Mouse (Mus musculus): ENCODE measurements around the gene Pde5a. TPM values are rescaled to one million over a fixed set of nuclear protein-coding genes. Genes with fewer than 3 reads are reported as not detected.

The Pde5a gene
- polyA plus RNA-seq, 1 experiment from 2014 or later = 1.9 TPM

DNA sequence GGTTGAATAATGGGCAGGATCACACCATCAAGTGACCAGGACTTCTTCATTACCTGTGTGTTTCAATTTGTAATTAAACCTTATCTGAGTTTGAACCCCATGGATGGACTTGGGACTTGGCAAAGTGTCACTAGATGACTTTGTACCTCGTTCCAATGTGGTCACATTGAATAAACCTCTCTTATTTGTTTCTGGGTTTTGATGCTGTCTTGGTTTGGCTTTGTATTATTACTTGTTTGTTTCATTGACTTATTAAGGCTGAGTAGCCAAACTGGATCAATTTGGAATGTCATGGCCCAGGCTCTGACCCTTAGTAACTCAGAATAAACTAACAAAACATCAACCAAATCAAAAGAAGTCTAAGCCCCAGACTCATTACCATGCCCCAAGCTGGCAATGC lies 142.8 kb downstream of the Pde5a start:
- WGBS = 95% methylated on average over 1 of the region's 1 CpGs
- no peaks in the 10 kb centered on the region for H3K36me3 ChIP-seq (replicated peaks)
- H3K27me3 ChIP-seq (replicated peaks) = no peaks in the 10 kb centered on the region
- H3K9me3 ChIP-seq = no peaks in the 10 kb centered on the region
- H3K4me3 ChIP-seq = no peak overlapping the region
- no peak overlapping the region for H3K27ac ChIP-seq
- no peaks in the 10 kb centered on the region for H3K4me1 ChIP-seq
- H3K9ac ChIP-seq = no peak overlapping the region
- ATAC-seq (replicated peaks) = no peak
- no peak overlapping the region for H3K4me2 ChIP-seq

DNA sequence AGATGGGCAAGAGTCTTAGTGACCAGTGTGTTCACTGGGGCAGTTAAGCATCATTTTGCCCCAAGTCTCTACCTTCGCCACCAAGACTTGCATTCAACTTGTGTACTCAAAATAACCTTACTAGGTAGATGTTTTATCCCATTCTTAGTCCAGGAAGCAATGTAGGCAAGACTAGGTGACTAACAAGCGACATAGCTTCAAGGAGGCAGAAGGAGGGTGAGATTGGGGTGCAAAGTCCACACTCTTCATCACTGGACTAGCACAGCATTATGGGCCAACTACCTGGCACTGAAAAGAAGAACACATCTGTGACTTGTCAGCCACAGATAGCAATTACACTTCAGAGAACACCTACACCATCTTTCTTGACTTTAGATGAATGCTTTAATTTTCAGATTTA lies 148.1 kb downstream of the Pde5a start:
- H3K4me1 ChIP-seq = no peaks in the 10 kb centered on the region
- no peak overlapping the region for H3K27ac ChIP-seq
- no peaks in the 10 kb centered on the region for H3K36me3 ChIP-seq (replicated peaks)
- no peak for ATAC-seq (replicated peaks)
- H3K4me2 ChIP-seq = no peak overlapping the region
- no peaks in the 10 kb centered on the region for H3K9me3 ChIP-seq
- no peak overlapping the region for H3K9ac ChIP-seq
- H3K4me3 ChIP-seq = no peak overlapping the region
- WGBS = 97% methylated on average over 2 of the region's 2 CpGs
- no peaks in the 10 kb centered on the region for H3K27me3 ChIP-seq (replicated peaks)

DNA sequence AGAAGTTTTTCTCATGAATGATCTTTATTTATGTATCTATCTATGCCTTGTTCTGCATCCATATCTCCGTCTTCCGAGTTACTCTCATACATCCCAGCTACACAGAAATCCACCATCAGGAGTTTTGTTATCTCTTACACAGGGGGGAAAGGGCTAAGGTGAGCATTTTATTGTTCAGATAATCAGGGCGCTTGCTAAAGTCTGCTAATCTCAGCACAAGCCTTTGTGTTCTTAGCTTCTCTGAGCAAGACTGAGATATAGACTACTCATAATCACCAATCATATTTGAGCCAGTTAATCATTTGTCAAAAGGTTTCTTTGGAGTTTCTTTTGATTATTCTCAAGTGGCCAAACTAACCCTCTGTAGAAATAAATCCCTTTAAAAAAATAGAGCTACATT lies 148.8 kb downstream of the Pde5a start:
- ATAC-seq (replicated peaks) = no peak
- no peaks in the 10 kb centered on the region for H3K4me1 ChIP-seq
- WGBS = 93% methylated on average over 3 of the region's 3 CpGs
- no peaks in the 10 kb centered on the region for H3K9me3 ChIP-seq
- H3K9ac ChIP-seq = no peak overlapping the region
- no peak overlapping the region for H3K4me3 ChIP-seq
- no peaks in the 10 kb centered on the region for H3K27me3 ChIP-seq (replicated peaks)
- H3K36me3 ChIP-seq (replicated peaks) = no peaks in the 10 kb centered on the region
- H3K27ac ChIP-seq = no peak overlapping the region
- no peak overlapping the region for H3K4me2 ChIP-seq

DNA sequence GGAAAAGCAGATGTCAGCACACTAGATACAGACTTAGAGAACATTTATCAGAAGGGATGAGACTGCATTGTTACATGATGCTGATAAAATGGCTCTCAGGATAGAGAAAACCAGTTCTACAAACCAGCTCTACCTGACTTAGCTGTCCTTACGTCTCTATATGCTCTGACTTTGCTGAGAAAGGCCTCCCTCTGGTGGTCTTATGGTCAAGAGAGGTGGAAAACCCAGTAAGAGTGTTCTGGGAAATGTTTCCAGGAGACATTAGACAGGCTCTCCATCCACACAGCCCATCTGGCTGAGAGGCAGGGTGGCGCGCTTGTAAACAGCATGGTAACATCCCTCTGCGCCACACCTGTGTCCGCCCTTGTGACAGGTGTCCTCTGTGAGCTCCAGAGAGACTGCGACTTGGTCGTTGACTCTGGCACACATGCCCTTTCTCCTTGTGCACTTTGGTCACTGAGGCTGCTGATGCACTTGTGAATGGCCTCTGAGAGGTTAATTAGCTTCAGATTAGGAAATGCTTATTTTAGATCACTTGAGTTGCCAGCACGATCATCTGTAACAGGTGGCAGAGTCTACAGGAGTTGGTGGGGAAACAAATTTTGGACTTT lies 150.1 kb downstream of the Pde5a start:
- WGBS = 87% methylated on average over 8 of the region's 8 CpGs
- ATAC-seq (replicated peaks) = no peak
- H3K4me1 ChIP-seq = no peaks in the 10 kb centered on the region
- no peaks in the 10 kb centered on the region for H3K27me3 ChIP-seq (replicated peaks)
- no peaks in the 10 kb centered on the region for H3K9me3 ChIP-seq
- H3K4me2 ChIP-seq = no peak overlapping the region
- no peaks in the 10 kb centered on the region for H3K36me3 ChIP-seq (replicated peaks)
- no peak overlapping the region for H3K4me3 ChIP-seq
- H3K9ac ChIP-seq = no peak overlapping the region
- H3K27ac ChIP-seq = no peak overlapping the region

DNA sequence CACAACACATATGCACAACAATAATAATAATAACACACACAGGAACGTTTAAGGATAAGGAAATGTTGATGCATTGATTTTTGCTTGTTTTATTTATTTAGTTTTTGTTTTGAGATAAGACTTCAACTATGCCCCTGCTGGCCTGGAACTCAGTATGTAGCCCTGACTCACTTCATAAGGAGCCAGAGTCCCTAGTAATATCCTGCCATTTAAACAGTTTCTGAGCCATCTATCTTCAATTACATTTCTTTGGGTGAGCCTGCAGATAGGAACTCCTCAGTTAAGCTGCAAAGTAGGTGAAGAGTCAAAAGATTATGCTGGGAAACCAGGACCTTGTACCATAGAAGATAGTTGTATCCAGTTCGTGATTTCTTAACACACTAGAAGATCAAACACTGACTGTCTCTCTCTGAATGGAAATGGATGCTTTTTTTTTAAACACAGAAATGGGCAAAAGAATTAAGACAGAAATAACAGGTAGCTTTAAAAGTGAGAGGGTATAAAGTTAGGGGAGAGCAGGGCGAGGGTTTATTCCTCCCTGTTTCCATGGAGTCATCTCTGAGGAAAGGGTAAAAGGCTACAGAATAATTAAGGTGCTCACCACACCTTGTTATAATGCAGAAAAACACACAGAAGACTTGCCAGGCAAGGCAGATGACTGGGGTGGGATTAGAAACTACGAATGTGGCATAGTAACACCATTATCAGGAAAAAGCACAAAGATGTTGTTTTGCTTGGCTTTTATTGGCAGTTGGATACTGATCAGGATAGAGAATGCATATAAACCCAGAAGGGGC lies 159.0 kb downstream of the Pde5a start:
- Histone ChIP-seq H3K4me3 (no peak overlapping the region), H3K36me3 (replicated peaks) (no peaks in the 10 kb centered on the region), H3K27me3 (replicated peaks) (no peaks in the 10 kb centered on the region), H3K9ac (no peak overlapping the region), H3K27ac (no peak overlapping the region), H3K4me2 (no peak overlapping the region), H3K4me1 (no peaks in the 10 kb centered on the region), H3K9me3 (no peaks in the 10 kb centered on the region)
- WGBS = 76% methylated on average over 4 of the region's 4 CpGs
- no peak for ATAC-seq (replicated peaks)

DNA sequence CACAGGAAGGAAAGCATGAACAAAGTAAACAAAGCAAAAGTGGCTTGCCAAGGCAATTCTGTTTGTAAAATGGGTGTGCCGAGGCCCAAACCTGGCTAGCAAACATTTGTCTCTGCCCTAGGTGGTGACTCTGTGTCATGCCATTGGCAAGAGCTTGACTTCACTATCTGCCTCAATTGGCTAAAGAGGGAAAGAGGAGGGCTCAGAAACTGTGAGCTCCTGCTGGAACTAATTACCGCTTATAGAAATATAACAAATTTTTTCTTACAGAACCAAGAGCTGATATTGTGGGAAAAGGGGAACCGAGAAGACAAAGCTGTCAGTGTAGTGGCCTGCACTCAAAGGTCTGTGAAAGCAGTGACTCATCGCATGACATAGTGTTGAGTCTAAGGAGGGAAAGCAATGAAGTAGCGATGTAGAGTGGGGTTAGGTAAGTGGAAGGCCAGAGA lies 159.6 kb downstream of the Pde5a start:
- Histone ChIP-seq H3K4me1 (no peaks in the 10 kb centered on the region), H3K36me3 (replicated peaks) (no peaks in the 10 kb centered on the region), H3K27me3 (replicated peaks) (no peaks in the 10 kb centered on the region), H3K4me2 (no peak overlapping the region), H3K9me3 (no peaks in the 10 kb centered on the region), H3K4me3 (no peak overlapping the region), H3K27ac (no peak overlapping the region), H3K9ac (no peak overlapping the region)
- WGBS = 88% methylated on average over 5 of the region's 5 CpGs
- ATAC-seq (replicated peaks) = no peak

DNA sequence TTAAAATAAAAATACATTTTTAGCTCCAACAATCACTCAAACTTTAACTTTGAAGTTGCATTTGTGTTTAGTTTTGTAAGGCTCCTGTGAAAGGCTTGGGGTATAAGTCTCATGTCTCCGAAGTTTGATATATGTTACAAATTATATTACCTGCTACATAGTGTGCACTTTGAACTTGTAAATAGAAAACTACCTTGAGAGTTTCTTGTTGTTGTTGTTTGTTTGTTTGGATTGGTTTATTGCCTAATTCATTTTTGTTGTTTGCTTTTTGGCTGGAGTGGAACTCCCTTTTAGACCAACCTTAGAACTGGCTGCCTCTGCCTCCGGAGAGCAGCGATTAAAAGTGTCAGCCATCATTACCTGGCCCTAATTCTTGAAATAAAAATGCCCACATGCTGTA lies 166.0 kb downstream of the Pde5a start, which contains the start of gene Fabp2:
Gene Fabp2, plus strand, starts transcription at position 301 of the 400 bp plus-strand sequence.
- no peak for ATAC-seq (replicated peaks)
- Histone ChIP-seq H3K4me1 (no peaks in the 10 kb centered on the region), H3K4me2 (no peak within 1 kb of the TSS), H3K4me3 (no peak within 1 kb of the TSS), H3K27me3 (replicated peaks) (no peaks in the 10 kb centered on the region), H3K9me3 (no peaks in the 10 kb centered on the region), H3K9ac (no peak within 1 kb of the TSS), H3K36me3 (replicated peaks) (no peaks in the 10 kb centered on the region), H3K27ac (no peak within 1 kb of the TSS)
- WGBS = 96% methylated on average over 3 of the region's 3 CpGs

DNA sequence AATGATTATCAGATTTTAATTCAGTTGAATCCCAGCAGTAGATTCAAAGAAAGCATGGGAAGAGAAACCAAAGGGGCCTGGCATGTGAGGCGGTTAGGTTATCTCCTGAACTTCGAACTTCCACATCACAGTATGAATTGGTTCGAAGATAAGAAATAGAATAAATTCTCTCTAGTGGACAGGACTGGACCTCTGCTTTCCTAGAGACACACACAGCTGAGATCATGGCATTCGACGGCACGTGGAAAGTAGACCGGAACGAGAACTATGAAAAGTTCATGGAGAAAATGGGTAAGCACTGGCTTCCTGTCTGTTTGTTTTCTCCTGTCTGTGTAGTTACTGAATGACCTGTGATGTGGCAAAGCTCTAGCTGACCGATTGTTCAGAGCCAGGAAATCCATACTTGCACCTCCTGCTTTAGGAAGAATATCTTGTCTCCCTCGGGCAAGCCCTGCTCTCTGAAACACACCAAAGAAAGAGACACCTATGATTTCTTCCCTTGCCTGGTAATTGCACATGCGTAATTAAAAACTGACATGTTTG lies 166.5 kb downstream of the Pde5a start:
- no peaks in the 10 kb centered on the region for H3K4me1 ChIP-seq
- no peak overlapping the region for H3K4me3 ChIP-seq
- no peak overlapping the region for H3K4me2 ChIP-seq
- no peak overlapping the region for H3K9ac ChIP-seq
- WGBS = 87% methylated on average over 11 of the region's 11 CpGs
- no peaks in the 10 kb centered on the region for H3K27me3 ChIP-seq (replicated peaks)
- no peak overlapping the region for H3K27ac ChIP-seq
- no peaks in the 10 kb centered on the region for H3K36me3 ChIP-seq (replicated peaks)
- H3K9me3 ChIP-seq = no peaks in the 10 kb centered on the region
- no peak for ATAC-seq (replicated peaks)

DNA sequence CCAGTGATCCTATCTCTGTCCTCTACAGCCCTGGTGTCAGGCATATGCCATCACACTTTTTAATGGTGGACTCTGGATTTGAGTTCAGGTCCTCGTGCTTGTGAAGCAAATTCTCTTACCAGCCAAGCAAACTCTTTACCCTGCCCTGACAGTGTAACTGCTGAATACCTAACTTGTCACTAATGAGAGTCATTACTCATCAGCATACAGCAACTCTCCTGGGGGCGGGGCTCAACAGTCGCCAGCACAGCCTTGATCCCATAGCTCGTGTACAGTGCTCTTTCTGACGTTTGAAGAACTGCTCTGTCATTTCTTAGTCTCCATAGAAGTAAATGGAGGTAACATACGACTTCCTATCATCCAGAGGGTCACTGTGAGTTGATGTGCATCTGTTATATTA lies 169.5 kb downstream of the Pde5a start:
- H3K27me3 ChIP-seq (replicated peaks) = no peaks in the 10 kb centered on the region
- no peaks in the 10 kb centered on the region for H3K36me3 ChIP-seq (replicated peaks)
- WGBS = 69% methylated on average over 6 of the region's 6 CpGs
- H3K4me3 ChIP-seq = no peak overlapping the region
- no peaks in the 10 kb centered on the region for H3K9me3 ChIP-seq
- no peak for ATAC-seq (replicated peaks)
- H3K4me2 ChIP-seq = no peak overlapping the region
- no peak overlapping the region for H3K27ac ChIP-seq
- no peaks in the 10 kb centered on the region for H3K4me1 ChIP-seq
- H3K9ac ChIP-seq = no peak overlapping the region

DNA sequence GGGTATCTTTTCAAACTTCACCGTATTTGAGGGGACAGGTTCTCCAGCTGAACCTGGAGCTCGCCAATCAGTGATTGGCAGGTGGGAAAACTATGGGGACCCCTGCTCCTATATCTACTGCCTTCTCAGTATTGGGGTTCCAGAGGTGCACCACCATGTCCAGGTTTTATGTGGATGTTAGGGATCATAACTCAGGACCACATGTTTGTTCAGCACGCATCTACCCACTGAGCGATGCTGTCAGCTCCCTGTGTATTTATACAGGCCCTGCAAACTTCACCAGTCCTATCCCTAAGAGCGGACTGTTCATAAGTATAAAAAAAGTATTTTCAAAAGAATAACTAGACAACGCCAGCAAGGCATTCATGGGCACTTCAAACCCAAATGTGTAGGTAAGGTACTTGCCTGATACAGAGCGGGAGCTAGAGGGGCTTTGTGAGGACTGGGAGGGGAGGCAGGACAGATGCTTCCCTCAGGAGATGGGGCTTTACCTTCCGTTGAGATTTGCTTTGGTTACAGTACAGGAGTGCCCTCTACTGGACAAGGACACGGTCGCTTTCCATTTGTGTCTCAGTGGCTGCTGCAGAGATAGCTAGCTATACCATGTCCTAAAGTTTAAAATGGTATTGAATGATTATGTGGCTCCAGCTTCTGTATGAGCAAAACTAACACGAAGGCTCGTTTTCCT lies 175.1 kb downstream of the Pde5a start:
- Histone ChIP-seq H3K4me1 (no peaks in the 10 kb centered on the region), H3K9ac (no peak overlapping the region), H3K27me3 (replicated peaks) (no peaks in the 10 kb centered on the region), H3K27ac (no peak overlapping the region), H3K4me2 (no peak overlapping the region), H3K4me3 (no peak overlapping the region), H3K9me3 (no peaks in the 10 kb centered on the region), H3K36me3 (replicated peaks) (no peaks in the 10 kb centered on the region)
- peak; percentile 70; the same call in 1 of the 2 replicates for ATAC-seq (replicated peaks)
- 42% methylated on average over 12 of the region's 12 CpGs for WGBS

DNA sequence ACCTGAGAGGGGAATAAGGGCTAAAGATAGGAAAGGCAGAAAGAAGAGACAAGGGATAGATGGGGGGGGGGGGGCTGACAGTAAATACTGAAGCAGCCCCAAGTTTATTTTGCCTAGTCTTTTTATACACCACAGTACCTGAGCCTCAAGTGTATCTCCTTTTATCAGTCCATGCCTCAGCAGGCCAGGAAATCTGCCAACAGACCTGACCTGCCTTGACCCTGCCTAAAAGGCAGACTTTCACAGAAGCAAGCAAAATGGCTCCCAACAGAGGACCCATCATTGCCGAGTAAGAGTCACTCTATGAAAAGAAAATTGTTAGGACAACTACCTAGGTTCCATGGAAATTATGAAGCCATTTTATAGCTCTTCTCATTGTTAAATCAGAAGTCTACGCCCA lies 179.1 kb downstream of the Pde5a start:
- no peak overlapping the region for H3K4me2 ChIP-seq
- no peaks in the 10 kb centered on the region for H3K9me3 ChIP-seq
- no peak overlapping the region for H3K9ac ChIP-seq
- ATAC-seq (replicated peaks) = no peak
- 91% methylated on average over 2 of the region's 2 CpGs for WGBS
- no peaks in the 10 kb centered on the region for H3K27me3 ChIP-seq (replicated peaks)
- no peak overlapping the region for H3K4me3 ChIP-seq
- H3K36me3 ChIP-seq (replicated peaks) = no peaks in the 10 kb centered on the region
- H3K4me1 ChIP-seq = no peaks in the 10 kb centered on the region
- no peak overlapping the region for H3K27ac ChIP-seq

Measured in midbrain, embryonic 15.5 days (tissue).